ENCODE assay signal across 8 mouse cellular contexts in the genomic region with DNA sequence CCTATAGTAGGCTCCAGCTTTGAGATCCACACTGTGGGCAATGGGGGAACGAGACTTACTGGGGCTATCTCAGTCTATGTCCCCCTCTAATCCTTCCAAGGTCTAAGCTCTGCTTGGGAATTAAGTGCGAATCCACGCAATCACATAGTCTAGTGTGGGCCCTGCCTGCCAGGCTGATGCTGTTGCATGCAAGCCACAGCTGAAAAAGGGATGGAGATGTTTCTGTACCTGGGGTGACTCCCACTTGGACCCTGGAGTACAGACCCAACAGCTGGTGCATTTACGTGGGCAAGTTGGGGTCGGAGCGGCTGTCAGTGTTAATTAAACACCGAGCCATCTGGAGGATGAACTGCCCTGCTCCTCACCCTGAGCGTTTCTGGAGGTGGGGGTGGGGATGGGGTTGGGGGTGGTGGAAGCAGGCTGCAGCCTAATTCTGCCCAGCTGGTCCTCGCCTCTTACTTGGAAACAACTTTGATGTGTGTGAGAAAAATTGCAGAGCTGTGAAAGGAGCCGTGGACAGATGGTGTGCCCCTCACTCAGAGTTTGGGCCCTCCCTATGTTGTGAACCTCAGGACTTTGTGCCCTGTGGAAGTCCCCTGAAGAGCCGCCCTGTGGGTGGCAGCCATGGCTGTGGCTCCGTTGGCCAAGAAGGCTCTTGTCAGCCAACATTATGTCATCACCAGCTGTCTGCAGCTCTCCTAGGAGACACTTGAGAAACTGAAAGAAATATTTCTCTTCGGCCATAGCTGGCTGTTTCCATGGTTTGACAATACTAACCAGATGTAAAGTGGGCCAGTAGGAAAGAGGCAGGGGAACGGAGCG. TPM values are rescaled to one million over a fixed set of nuclear protein-coding genes. Genes with fewer than 3 reads are reported as not detected.
A peak's percentile ranks its signal among the peaks of the same experiment; 100 is the strongest.
DNase-seq lines count a peak whose midpoint lies in the region; ATAC-seq and TF ChIP-seq lines count a peak whose summit lies in the region.

No protein-coding gene starts in this region.

- no peaks in the 10 kb centered on the region for H3K27me3 ChIP-seq in kidney, postnatal 0 days (ENCODE audit: insufficient read depth, low read length)
- no peaks in the 10 kb centered on the region for H3K27me3 ChIP-seq in embryonic facial prominence, embryonic 13.5 days
- 0 out of 2 replicates have a peak, but pooled peaks cover 4% of the 10 kb centered on the region for H3K27me3 ChIP-seq in heart, embryonic 14.5 days (ENCODE audit: control insufficient read depth, insufficient read depth, low read length)
- H3K27me3 ChIP-seq in limb, embryonic 10.5 days (ENCODE audit: low read depth, poor library complexity, severe bottlenecking): no peaks in the 10 kb centered on the region
- no peaks in the 10 kb centered on the region for H3K27me3 ChIP-seq in neural tube, embryonic 12.5 days (replicated peaks)

- DNase-seq in kidney, postnatal 0 days (ENCODE audit: low spot score): peak; percentile 47
- no peak for DNase-seq in kidney, postnatal 36 days
- peak; percentile 61 for DNase-seq in limb, embryonic 10.5 days (ENCODE audit: low spot score)
- no peak for DNase-seq in T-cell, adult 2 months (ENCODE audit: low spot score)
- no peak for DNase-seq in c-Kit-positive CD71-positive TER-119-positive erythroid progenitor cells, embryonic 14.5 days (ENCODE audit: low spot score)

- WGBS in kidney, postnatal 0 days: 29% methylated on average over 15 of the region's 15 CpGs
- 41% methylated on average over 15 of the region's 15 CpGs for WGBS in embryonic facial prominence, embryonic 13.5 days
- WGBS in heart, embryonic 14.5 days: 50% methylated on average over 15 of the region's 15 CpGs
- 37% methylated on average over 15 of the region's 15 CpGs for WGBS in limb, embryonic 10.5 days
- WGBS in neural tube, embryonic 12.5 days: 49% methylated on average over 15 of the region's 15 CpGs

- H3K9me3 ChIP-seq in kidney, postnatal 0 days (replicated peaks; ENCODE audit: low read length): no peaks in the 10 kb centered on the region
- 0 out of 2 replicates have a peak, but pooled peaks cover 2% of the 10 kb centered on the region for H3K9me3 ChIP-seq in embryonic facial prominence, embryonic 13.5 days
- H3K9me3 ChIP-seq in heart, embryonic 14.5 days (ENCODE audit: control insufficient read depth, low read length): no peaks in the 10 kb centered on the region
- H3K9me3 ChIP-seq in limb, embryonic 10.5 days (replicated peaks): no peaks in the 10 kb centered on the region
- H3K9me3 ChIP-seq in neural tube, embryonic 12.5 days: peaks cover 5% of the 10 kb centered on the region; the same call in 1 of the 2 replicates

- H3K4me2 ChIP-seq in kidney, postnatal 0 days (ENCODE audit: low read length): peak overlapping the region; percentile 23; the same call in 1 of the 2 replicates
- H3K4me2 ChIP-seq in embryonic facial prominence, embryonic 13.5 days: peak overlapping the region; percentile 33; the same call in 1 of the 2 replicates
- H3K4me2 ChIP-seq in heart, embryonic 14.5 days (ENCODE audit: low read length): no peak overlapping the region
- H3K4me2 ChIP-seq in neural tube, embryonic 12.5 days (replicated peaks): no peak overlapping the region

- H3K27ac ChIP-seq in kidney, postnatal 0 days: no peak overlapping the region
- peak overlapping the region; percentile 48; the same call in 1 of the 2 replicates for H3K27ac ChIP-seq in embryonic facial prominence, embryonic 13.5 days
- no peak overlapping the region for H3K27ac ChIP-seq in heart, embryonic 14.5 days (replicated peaks in 1 of 2; ENCODE audit: control insufficient read depth in 1 of 2, insufficient read depth in 1 of 2, low read depth in 2 of 2, low read length in 2 of 2)
- peak overlapping the region; percentile 47; the same call in 1 of the 2 replicates for H3K27ac ChIP-seq in limb, embryonic 10.5 days
- H3K27ac ChIP-seq in neural tube, embryonic 12.5 days: no peak overlapping the region

- ATAC-seq in kidney, postnatal 0 days (replicated peaks; ENCODE audit: low FRiP score, low read depth): no peak
- ATAC-seq in embryonic facial prominence, embryonic 13.5 days (ENCODE audit: insufficient number of reproducible peaks, insufficient read depth, low FRiP score, low TSS enrichment, low read depth): peak; percentile 69
- ATAC-seq in heart, embryonic 14.5 days (ENCODE audit: insufficient number of reproducible peaks, insufficient read depth, low FRiP score, low read depth): peak; percentile 44; the same call in 1 of the 2 replicates
- ATAC-seq in neural tube, embryonic 12.5 days (ENCODE audit: low FRiP score, low read depth): peak; percentile 84

- no peaks in the 10 kb centered on the region for H3K36me3 ChIP-seq in kidney, postnatal 0 days (ENCODE audit: insufficient read depth, low read length)
- no peaks in the 10 kb centered on the region for H3K36me3 ChIP-seq in embryonic facial prominence, embryonic 13.5 days
- H3K36me3 ChIP-seq in heart, embryonic 14.5 days (ENCODE audit: control insufficient read depth, insufficient read depth, low read length): no peaks in the 10 kb centered on the region
- no peaks in the 10 kb centered on the region for H3K36me3 ChIP-seq in limb, embryonic 10.5 days
- no peaks in the 10 kb centered on the region for H3K36me3 ChIP-seq in neural tube, embryonic 12.5 days

- H3K4me3 ChIP-seq in kidney, postnatal 0 days (replicated peaks; ENCODE audit: low read depth, low read length): no peak overlapping the region
- no peak overlapping the region for H3K4me3 ChIP-seq in embryonic facial prominence, embryonic 13.5 days
- H3K4me3 ChIP-seq in heart, embryonic 14.5 days (ENCODE audit: control insufficient read depth in 1 of 2, insufficient read depth in 1 of 2, low read depth in 1 of 2, low read length in 2 of 2): no peak overlapping the region
- peak overlapping the region; percentile 19 for H3K4me3 ChIP-seq in limb, embryonic 10.5 days
- H3K4me3 ChIP-seq in neural tube, embryonic 12.5 days: no peak overlapping the region

- TF ChIP-seq CTCF in kidney, postnatal 0 days (IDR thresholded peaks at IDR 0.05; ENCODE audit: low read depth): no peak

- H3K9ac ChIP-seq in kidney, postnatal 0 days (ENCODE audit: low read depth, low read length): no peak overlapping the region
- 0 out of 2 replicates have a peak overlapping the region, but pooled peaks have one; percentile 27 for H3K9ac ChIP-seq in embryonic facial prominence, embryonic 13.5 days
- H3K9ac ChIP-seq in heart, embryonic 14.5 days (ENCODE audit: low read length): no peak overlapping the region
- no peak overlapping the region for H3K9ac ChIP-seq in neural tube, embryonic 12.5 days

- H3K4me1 ChIP-seq in kidney, postnatal 0 days (replicated peaks; ENCODE audit: insufficient read depth, low read length): 0 out of 2 replicates have a peak, but pooled peaks cover 3% of the 10 kb centered on the region
- peaks cover 11% of the 10 kb centered on the region for H3K4me1 ChIP-seq in embryonic facial prominence, embryonic 13.5 days
- H3K4me1 ChIP-seq in heart, embryonic 14.5 days (ENCODE audit: control insufficient read depth in 2 of 2, insufficient read depth in 2 of 2, low read length in 2 of 2): peaks cover 4 to 12% of the 10 kb centered on the region in 2 experiments
- peaks cover 13% of the 10 kb centered on the region for H3K4me1 ChIP-seq in limb, embryonic 10.5 days
- H3K4me1 ChIP-seq in neural tube, embryonic 12.5 days: no peaks in the 10 kb centered on the region

RNA-seq across cellular contexts. Expression of a gene that starts 24.0 kb away (rescaled TPM):
- 28.8 and 30.5 TPM in 2 replicates for polyA plus RNA-seq in kidney, postnatal 0 days (2015; fragmentation: Nextera tagmentation; extraction: Ambion mirVana)
- polyA plus RNA-seq in embryonic facial prominence, embryonic 13.5 days (2015; fragmentation: Nextera tagmentation; extraction: Ambion mirVana): 68.6 and 68.9 TPM in 2 replicates
- 45.5 and 51.2 TPM in 2 replicates for polyA plus RNA-seq in heart, embryonic 14.5 days (2014; fragmentation: Nextera tagmentation; extraction: Ambion mirVana)
- 12.8 and 20.0 TPM in 2 replicates for polyA plus RNA-seq in limb, embryonic 10.5 days (2016; fragmentation: Nextera tagmentation; extraction: Ambion mirVana)
- 33.7 and 34.1 TPM in 2 replicates for polyA plus RNA-seq in neural tube, embryonic 12.5 days (2016; fragmentation: Nextera tagmentation; extraction: Ambion mirVana)

Comparison
In these comparisons a context has a peak if more than half of its experiments do, and no peak if none do; other contexts are left out.
1. DNase-seq: peak in kidney, postnatal 0 days (single experiment) and limb, embryonic 10.5 days (single experiment); none in kidney, postnatal 36 days (0 of 2), T-cell, adult 2 months (single experiment) and c-Kit-positive CD71-positive TER-119-positive erythroid progenitor cells, embryonic 14.5 days (single experiment).
2. H3K27ac ChIP-seq: peak in embryonic facial prominence, embryonic 13.5 days (single experiment) and limb, embryonic 10.5 days (single experiment); none in kidney, postnatal 0 days (single experiment), heart, embryonic 14.5 days (0 of 2) and neural tube, embryonic 12.5 days (single experiment).
3. H3K4me2 ChIP-seq: peak in kidney, postnatal 0 days (single experiment) and embryonic facial prominence, embryonic 13.5 days (single experiment); none in heart, embryonic 14.5 days (single experiment) and neural tube, embryonic 12.5 days (single experiment).